Mouse (Mus musculus): Measurements from ENCODE around the gene Shisa9. TPM values are rescaled to one million over a fixed set of nuclear protein-coding genes. Genes with fewer than 3 reads are reported as not detected.

The Shisa9 gene
- polyA plus RNA-seq, 1 experiment from 2014 or later = 7.2 TPM

DNA sequence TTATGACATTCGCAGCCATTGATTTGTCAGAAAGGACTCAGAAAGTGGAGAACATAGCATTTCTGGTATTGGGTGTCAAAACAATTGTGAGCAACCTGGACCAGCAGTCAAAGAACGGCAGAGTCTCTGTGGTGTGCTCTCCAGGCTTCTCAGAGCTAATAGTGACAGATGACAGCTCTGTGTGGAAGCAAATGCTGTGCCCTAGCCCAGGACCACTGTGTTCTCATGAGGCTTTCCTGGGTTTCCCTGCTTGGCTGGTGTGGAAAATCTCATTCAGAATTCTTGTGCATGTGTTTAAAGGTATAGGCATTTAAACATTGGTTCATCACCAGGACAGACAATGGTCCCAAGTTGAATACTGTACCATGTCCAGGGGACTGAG lies 234.2 kb downstream of the Shisa9 start:
- no peaks in the 10 kb centered on the region for H3K9me3 ChIP-seq (ENCODE audit: control insufficient read depth, low read length)
- peaks cover 10% of the 10 kb centered on the region; the same call in 1 of the 2 replicates for H3K4me1 ChIP-seq (replicated peaks; ENCODE audit: control insufficient read depth, insufficient read depth, low read length)
- H3K4me3 ChIP-seq (replicated peaks; ENCODE audit: low read length) = no peak overlapping the region
- no peaks in the 10 kb centered on the region for H3K36me3 ChIP-seq (ENCODE audit: control insufficient read depth, insufficient read depth)
- H3K9ac ChIP-seq (replicated peaks; ENCODE audit: low read depth, low read length) = no peak overlapping the region
- H3K4me2 ChIP-seq (ENCODE audit: low read length) = no peak overlapping the region
- no peak for ATAC-seq
- H3K27ac ChIP-seq (ENCODE audit: low read length) = no peak overlapping the region
- H3K27me3 ChIP-seq (replicated peaks; ENCODE audit: control insufficient read depth, insufficient read depth, low read length) = no peaks in the 10 kb centered on the region
- WGBS = 41% methylated on average over 2 of the region's 2 CpGs

GRCm38 (mm10) chr16:12219821-12220220 lies 235.9 kb downstream of the Shisa9 start:
- ATAC-seq = no peak
- 82% methylated on average over 3 of the region's 3 CpGs for WGBS
- H3K27me3 ChIP-seq (replicated peaks; ENCODE audit: control insufficient read depth, insufficient read depth, low read length) = no peaks in the 10 kb centered on the region

DNA sequence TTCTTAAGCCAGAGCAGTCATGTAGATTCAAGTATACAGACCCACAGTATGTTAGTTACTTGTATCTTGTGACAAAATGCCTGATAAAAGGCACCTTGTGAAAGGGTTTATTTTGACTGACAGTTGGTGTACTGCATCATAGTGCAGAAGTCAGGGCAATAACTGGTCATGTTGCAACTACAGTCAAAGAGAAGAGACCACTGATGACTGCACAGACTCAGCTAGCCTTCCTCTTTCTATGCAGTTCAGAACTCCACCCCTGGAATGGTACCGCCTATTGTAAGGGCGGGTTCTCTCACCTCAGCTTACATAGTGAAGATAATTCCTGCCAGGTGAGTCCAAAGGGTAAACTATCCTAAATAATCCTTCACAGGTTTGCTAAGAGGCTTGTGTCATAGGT lies 239.6 kb downstream of the Shisa9 start:
- Histone ChIP-seq H3K4me2 (ENCODE audit: low read length) (no peak overlapping the region), H3K27ac (ENCODE audit: low read length) (no peak overlapping the region), H3K36me3 (ENCODE audit: control insufficient read depth, insufficient read depth) (no peaks in the 10 kb centered on the region), H3K9me3 (ENCODE audit: control insufficient read depth, low read length) (no peaks in the 10 kb centered on the region), H3K27me3 (replicated peaks; ENCODE audit: control insufficient read depth, insufficient read depth, low read length) (no peaks in the 10 kb centered on the region), H3K9ac (replicated peaks; ENCODE audit: low read depth, low read length) (no peak overlapping the region), H3K4me1 (replicated peaks; ENCODE audit: control insufficient read depth, insufficient read depth, low read length) (no peaks in the 10 kb centered on the region), H3K4me3 (replicated peaks; ENCODE audit: low read length) (no peak overlapping the region)
- ATAC-seq = no peak
- whole genome bisulfite sequencing = 95% methylated on average over 2 of the region's 2 CpGs

More at GRCm38 (mm10) chr16:12219821-12220220, 235.9 kb downstream of the Shisa9 start:
- no peaks in the 10 kb centered on the region for H3K36me3 ChIP-seq (ENCODE audit: control insufficient read depth, insufficient read depth)
- no peak overlapping the region for H3K27ac ChIP-seq (ENCODE audit: low read length)
- no peaks in the 10 kb centered on the region for H3K9me3 ChIP-seq (ENCODE audit: control insufficient read depth, low read length)
- no peak overlapping the region for H3K9ac ChIP-seq (replicated peaks; ENCODE audit: low read depth, low read length)
- no peak overlapping the region for H3K4me2 ChIP-seq (ENCODE audit: low read length)
- peaks cover 10% of the 10 kb centered on the region; the same call in 1 of the 2 replicates for H3K4me1 ChIP-seq (replicated peaks; ENCODE audit: control insufficient read depth, insufficient read depth, low read length)
- no peak overlapping the region for H3K4me3 ChIP-seq (replicated peaks; ENCODE audit: low read length)

- H3K9me3 ChIP-seq (ENCODE audit: control insufficient read depth, low read length) = 0 out of 2 replicates have a peak, but pooled peaks cover 2% of the 10 kb centered on the region
- no peaks in the 10 kb centered on the region for H3K27me3 ChIP-seq (replicated peaks; ENCODE audit: control insufficient read depth, insufficient read depth, low read length)
- H3K27ac ChIP-seq (ENCODE audit: low read length) = no peak overlapping the region
- no peaks in the 10 kb centered on the region for H3K36me3 ChIP-seq (ENCODE audit: control insufficient read depth, insufficient read depth)
- no peak overlapping the region for H3K9ac ChIP-seq (replicated peaks; ENCODE audit: low read depth, low read length)
- no peak overlapping the region for H3K4me3 ChIP-seq (replicated peaks; ENCODE audit: low read length)
- ATAC-seq = 0 out of 2 replicates have a peak, but pooled peaks have one; percentile 6
- WGBS = 63% methylated on average over 3 of the region's 3 CpGs
- no peaks in the 10 kb centered on the region for H3K4me1 ChIP-seq (replicated peaks; ENCODE audit: control insufficient read depth, insufficient read depth, low read length)
- no peak overlapping the region for H3K4me2 ChIP-seq (ENCODE audit: low read length)
These were observed 243.0 kb downstream of the Shisa9 start for GRCm38 (mm10) chr16:12226937-12227336.

GRCm38 (mm10) chr16:12233288-12233687 lies 249.4 kb downstream of the Shisa9 start:
- H3K9ac ChIP-seq (replicated peaks; ENCODE audit: low read depth, low read length) = no peak overlapping the region
- WGBS = 76% methylated on average over 3 of the region's 3 CpGs
- no peak overlapping the region for H3K4me3 ChIP-seq (replicated peaks; ENCODE audit: low read length)
- no peak overlapping the region for H3K4me2 ChIP-seq (ENCODE audit: low read length)
- H3K27me3 ChIP-seq (replicated peaks; ENCODE audit: control insufficient read depth, insufficient read depth, low read length) = no peaks in the 10 kb centered on the region
- H3K4me1 ChIP-seq (replicated peaks; ENCODE audit: control insufficient read depth, insufficient read depth, low read length) = no peaks in the 10 kb centered on the region
- H3K27ac ChIP-seq (ENCODE audit: low read length) = no peak overlapping the region
- no peak for ATAC-seq
- no peaks in the 10 kb centered on the region for H3K36me3 ChIP-seq (ENCODE audit: control insufficient read depth, insufficient read depth)
- H3K9me3 ChIP-seq (ENCODE audit: control insufficient read depth, low read length) = 0 out of 2 replicates have a peak, but pooled peaks cover 2% of the 10 kb centered on the region

- WGBS = 64% methylated on average over 2 of the region's 2 CpGs
- Histone ChIP-seq H3K36me3 (ENCODE audit: control insufficient read depth, insufficient read depth) (no peaks in the 10 kb centered on the region), H3K27me3 (replicated peaks; ENCODE audit: control insufficient read depth, insufficient read depth, low read length) (no peaks in the 10 kb centered on the region), H3K27ac (ENCODE audit: low read length) (no peak overlapping the region; the same call in 1 of the 2 replicates), H3K4me1 (replicated peaks; ENCODE audit: control insufficient read depth, insufficient read depth, low read length) (no peaks in the 10 kb centered on the region), H3K9ac (replicated peaks; ENCODE audit: low read depth, low read length) (no peak overlapping the region), H3K4me2 (ENCODE audit: low read length) (no peak overlapping the region), H3K9me3 (ENCODE audit: control insufficient read depth, low read length) (0 out of 2 replicates have a peak, but pooled peaks cover 2% of the 10 kb centered on the region), H3K4me3 (replicated peaks; ENCODE audit: low read length) (no peak overlapping the region)
- ATAC-seq = no peak
These were observed 250.4 kb downstream of the Shisa9 start for GRCm38 (mm10) chr16:12234289-12234688.

- Histone ChIP-seq H3K27me3 (replicated peaks; ENCODE audit: control insufficient read depth, insufficient read depth, low read length) (no peaks in the 10 kb centered on the region), H3K9me3 (ENCODE audit: control insufficient read depth, low read length) (no peaks in the 10 kb centered on the region), H3K4me2 (ENCODE audit: low read length) (no peak overlapping the region), H3K4me1 (replicated peaks; ENCODE audit: control insufficient read depth, insufficient read depth, low read length) (no peaks in the 10 kb centered on the region), H3K9ac (replicated peaks; ENCODE audit: low read depth, low read length) (no peak overlapping the region), H3K4me3 (replicated peaks; ENCODE audit: low read length) (no peak overlapping the region), H3K27ac (ENCODE audit: low read length) (no peak overlapping the region), H3K36me3 (ENCODE audit: control insufficient read depth, insufficient read depth) (no peaks in the 10 kb centered on the region)
- ATAC-seq = no peak
- WGBS = 75% methylated on average over 4 of the region's 4 CpGs
These were observed 254.7 kb downstream of the Shisa9 start for GRCm38 (mm10) chr16:12238611-12239010.

- H3K4me2 ChIP-seq (ENCODE audit: low read length) = no peak overlapping the region
- H3K9me3 ChIP-seq (ENCODE audit: control insufficient read depth, low read length) = no peaks in the 10 kb centered on the region
- H3K9ac ChIP-seq (replicated peaks; ENCODE audit: low read depth, low read length) = no peak overlapping the region
- no peak overlapping the region for H3K27ac ChIP-seq (ENCODE audit: low read length)
- H3K4me3 ChIP-seq (replicated peaks; ENCODE audit: low read length) = no peak overlapping the region
- no peak for ATAC-seq
- H3K27me3 ChIP-seq (replicated peaks; ENCODE audit: control insufficient read depth, insufficient read depth, low read length) = no peaks in the 10 kb centered on the region
- WGBS = 4% methylated on average over 2 of the region's 2 CpGs
- H3K4me1 ChIP-seq (replicated peaks; ENCODE audit: control insufficient read depth, insufficient read depth, low read length) = no peaks in the 10 kb centered on the region
- no peaks in the 10 kb centered on the region for H3K36me3 ChIP-seq (ENCODE audit: control insufficient read depth, insufficient read depth)
These were observed 275.4 kb downstream of the Shisa9 start for GRCm38 (mm10) chr16:12259361-12259760.

DNA sequence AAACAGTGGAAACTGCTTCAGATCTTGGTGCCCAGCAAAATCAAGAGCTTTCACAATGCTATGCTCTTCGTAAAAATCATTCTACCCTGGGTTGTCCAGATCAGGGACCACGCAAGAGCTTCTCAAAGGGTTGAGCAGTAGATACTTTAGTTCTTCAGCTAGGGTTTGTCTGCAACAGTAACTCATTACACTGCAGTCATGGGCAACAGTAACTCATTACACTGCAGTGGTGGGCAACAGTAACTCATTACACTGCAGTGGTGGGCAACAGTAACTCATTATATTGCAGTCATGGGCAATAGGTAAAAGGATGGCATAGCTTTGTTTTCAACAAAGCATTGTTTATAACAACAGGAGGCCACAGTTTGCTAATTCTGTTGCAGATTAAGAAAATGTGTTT lies 281.9 kb downstream of the Shisa9 start:
- Histone ChIP-seq H3K4me1 (replicated peaks; ENCODE audit: control insufficient read depth, insufficient read depth, low read length) (no peaks in the 10 kb centered on the region), H3K27me3 (replicated peaks; ENCODE audit: control insufficient read depth, insufficient read depth, low read length) (no peaks in the 10 kb centered on the region), H3K9me3 (ENCODE audit: control insufficient read depth, low read length) (no peaks in the 10 kb centered on the region), H3K4me2 (ENCODE audit: low read length) (no peak overlapping the region), H3K27ac (ENCODE audit: low read length) (no peak overlapping the region), H3K36me3 (ENCODE audit: control insufficient read depth, insufficient read depth) (no peaks in the 10 kb centered on the region), H3K4me3 (replicated peaks; ENCODE audit: low read length) (no peak overlapping the region), H3K9ac (replicated peaks; ENCODE audit: low read depth, low read length) (no peak overlapping the region)
- no peak for ATAC-seq
- WGBS = 97% methylated on average over 2 of the region's 2 CpGs

DNA sequence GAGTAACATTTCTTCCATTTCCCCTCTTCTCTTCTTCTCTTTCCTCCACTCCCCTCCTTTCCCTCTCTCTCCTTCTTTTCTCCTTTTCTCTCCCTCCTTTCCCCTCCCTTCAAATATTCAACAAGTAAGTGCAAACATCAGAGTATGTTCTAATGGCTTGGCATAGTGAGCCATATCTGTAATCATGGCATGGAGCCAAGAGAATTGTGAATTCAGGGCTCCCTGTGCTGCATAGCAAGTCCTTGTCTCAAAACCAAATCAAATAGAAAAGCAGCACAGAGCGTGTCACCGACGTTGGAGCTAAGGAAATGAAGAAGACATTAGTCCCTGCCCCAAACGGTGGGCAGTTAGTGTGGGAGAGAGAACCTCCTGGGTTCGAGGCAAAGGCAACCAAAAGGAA lies 316.6 kb downstream of the Shisa9 start:
- 45% methylated on average over 5 of the region's 5 CpGs for WGBS
- Histone ChIP-seq H3K9ac (replicated peaks; ENCODE audit: low read depth, low read length) (no peak overlapping the region), H3K27me3 (replicated peaks; ENCODE audit: control insufficient read depth, insufficient read depth, low read length) (no peaks in the 10 kb centered on the region), H3K27ac (ENCODE audit: low read length) (no peak overlapping the region), H3K9me3 (ENCODE audit: control insufficient read depth, low read length) (no peaks in the 10 kb centered on the region), H3K36me3 (ENCODE audit: control insufficient read depth, insufficient read depth) (no peaks in the 10 kb centered on the region), H3K4me3 (replicated peaks; ENCODE audit: low read length) (no peak overlapping the region), H3K4me2 (ENCODE audit: low read length) (no peak overlapping the region), H3K4me1 (replicated peaks; ENCODE audit: control insufficient read depth, insufficient read depth, low read length) (0 out of 2 replicates have a peak, but pooled peaks cover 5% of the 10 kb centered on the region)
- no peak for ATAC-seq

All from forebrain, embryonic 16.5 days (tissue).